Mouse (Mus musculus) megakaryocyte, embryonic 14.5 days (primary cell): ENCODE measurements around the gene Rnf39. TPM values are rescaled to one million over a fixed set of nuclear protein-coding genes. Genes with fewer than 3 reads are reported as not detected.
"Not testable (repeated sequence)": the region's sequence is repeated elsewhere in the genome, so short reads cannot be mapped to it uniquely, and the experiment has no call there.

Experiments
- H3K27me3 ChIP-seq: replicated peaks from 2 replicates; pipeline ENCODE3; 2012; ENCODE audit warnings: inconsistent platforms
- H3K36me3 ChIP-seq: replicated peaks from 2 replicates; pipeline ENCODE3; 2012; ENCODE audit warnings: low read length, inconsistent platforms, mixed read lengths
- H3K4me1 ChIP-seq: 2 replicates; pipeline ENCODE4 v1.6.1; 2012; ENCODE audit warnings: inconsistent platforms
- H3K4me3 ChIP-seq: replicated peaks from 2 replicates; pipeline ENCODE3; 2012; ENCODE audit warnings: moderate library complexity, mild to moderate bottlenecking, inconsistent platforms
- H3K9me3 ChIP-seq: 2 replicates; pipeline ENCODE4 v1.6.1; 2012; ENCODE audit warnings: inconsistent platforms
- FLI1 ChIP-seq: IDR thresholded peaks from 2 replicates; pipeline ENCODE4 v1.6.1; 2012; ENCODE audit warnings: low read length, inconsistent platforms, mixed read lengths
- GATA1 ChIP-seq: IDR thresholded peaks from 3 replicates; pipeline ENCODE4 v1.6.1; 2012; ENCODE audit warnings: mixed read lengths, low read length, inconsistent platforms, borderline replicate concordance
- polyA plus RNA-seq: library from polyadenylated mRNA; stranded (reverse); fragments of >175 nt; gene quantifications from 2 replicates; pipeline ENCODE4 v1.2.3, GENCODE M21; 2012; ENCODE audit warnings: low replicate concordance; ENCODE audit not compliant: insufficient read depth

The Rnf39 gene
- polyA plus RNA-seq, 1 experiment = not detected

- H3K4me3 ChIP-seq = peak overlapping the region; percentile 21
- no peak for TF ChIP-seq GATA1
- H3K9me3 ChIP-seq = no peaks in the 10 kb centered on the region
- H3K27me3 ChIP-seq = peaks cover 59% of the 10 kb centered on the region
- H3K36me3 ChIP-seq = no peaks in the 10 kb centered on the region
- peaks cover 34% of the 10 kb centered on the region for H3K4me1 ChIP-seq
These were observed 30.1 kb downstream of the Rnf39 start for GRCm38 (mm10) chr17:36972791-36973190.

- Histone ChIP-seq H3K36me3 (no peaks in the 10 kb centered on the region), H3K4me3 (no peak overlapping the region), H3K9me3 (no peaks in the 10 kb centered on the region), H3K4me1 (peaks cover 34% of the 10 kb centered on the region), H3K27me3 (peaks cover 62% of the 10 kb centered on the region)
- no peak for TF ChIP-seq FLI1
- TF ChIP-seq GATA1 = no peak
These were observed 30.6 kb downstream of the Rnf39 start for GRCm38 (mm10) chr17:36973271-36973787.

DNA sequence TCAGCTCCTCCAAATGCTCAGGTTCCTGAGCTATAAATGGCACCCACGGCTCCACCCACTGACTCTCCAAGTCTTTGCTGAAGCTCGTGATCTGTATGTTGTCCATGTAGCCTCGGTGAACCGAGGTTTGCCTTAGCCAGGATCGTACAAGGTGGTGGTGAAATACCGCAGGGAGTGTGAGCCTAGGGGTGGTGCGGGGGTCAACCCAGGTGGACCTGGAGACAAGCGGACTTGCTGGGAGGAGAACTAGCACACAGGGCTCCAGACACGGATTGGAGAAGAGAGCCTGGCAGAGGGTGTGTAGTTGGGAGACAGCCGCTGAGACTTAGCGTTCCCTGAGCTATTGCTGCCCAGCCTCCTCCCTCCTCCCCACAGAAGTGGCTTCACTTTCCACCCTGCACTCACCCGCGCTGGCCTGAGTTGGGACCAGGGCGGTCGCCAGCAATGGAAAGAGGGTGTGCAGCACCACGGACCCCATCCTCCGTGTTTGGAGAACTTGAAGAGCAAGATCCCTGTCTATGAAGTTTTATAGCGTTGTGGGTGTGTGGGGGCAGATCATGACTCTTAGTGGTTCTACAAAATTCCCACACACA, 38.6 kb downstream of the Rnf39 start, which contains the start of gene 2410137M14Rik:
Gene 2410137M14Rik, minus strand, starts transcription at position 17 of the 593 bp plus-strand sequence.
- H3K27me3 ChIP-seq = peaks cover 62% of the 10 kb centered on the region
- peak within 1 kb of the TSS; percentile 46 for H3K4me3 ChIP-seq
- no peaks in the 10 kb centered on the region for H3K36me3 ChIP-seq
- no peak for TF ChIP-seq FLI1
- TF ChIP-seq GATA1 = no peak
- no peaks in the 10 kb centered on the region for H3K9me3 ChIP-seq
- H3K4me1 ChIP-seq = peaks cover 18% of the 10 kb centered on the region

GRCm38 (mm10) chr17:36981845-36982244, 39.1 kb downstream of the Rnf39 start:
- Histone ChIP-seq H3K9me3 (no peaks in the 10 kb centered on the region), H3K4me1 (peaks cover 18% of the 10 kb centered on the region), H3K27me3 (peaks cover 65% of the 10 kb centered on the region), H3K36me3 (no peaks in the 10 kb centered on the region), H3K4me3 (no peak overlapping the region)
- TF ChIP-seq FLI1 (no peak), GATA1 (no peak)

GRCm38 (mm10) chr17:36982253-36983155, 39.8 kb downstream of the Rnf39 start:
- H3K9me3 ChIP-seq = no peaks in the 10 kb centered on the region
- peaks cover 21% of the 10 kb centered on the region for H3K4me1 ChIP-seq
- H3K27me3 ChIP-seq = peaks cover 62% of the 10 kb centered on the region
- no peak for TF ChIP-seq GATA1
- no peak for TF ChIP-seq FLI1
- no peaks in the 10 kb centered on the region for H3K36me3 ChIP-seq
- H3K4me3 ChIP-seq = no peak overlapping the region

- Histone ChIP-seq H3K27me3 (peaks cover 27% of the 10 kb centered on the region), H3K36me3 (no peaks in the 10 kb centered on the region), H3K4me1 (peaks cover 36% of the 10 kb centered on the region), H3K4me3 (peak overlapping the region; percentile 24), H3K9me3 (no peaks in the 10 kb centered on the region; the same call in 1 of the 2 replicates)
- TF ChIP-seq GATA1 (no peak), FLI1 (no peak)
These were observed 45.8 kb downstream of the Rnf39 start for GRCm38 (mm10) chr17:36988475-36988874.

- H3K9me3 ChIP-seq = no peaks in the 10 kb centered on the region; the same call in 1 of the 2 replicates
- peak within 1 kb of the TSS; percentile 24 for H3K4me3 ChIP-seq
- H3K36me3 ChIP-seq = no peaks in the 10 kb centered on the region
- H3K4me1 ChIP-seq = peaks cover 43% of the 10 kb centered on the region
- peaks cover 27% of the 10 kb centered on the region for H3K27me3 ChIP-seq
- TF ChIP-seq FLI1 = no peak
- no peak for TF ChIP-seq GATA1
These were observed 46.7 kb downstream of the Rnf39 start, which contains the start of gene H2-M5 for GRCm38 (mm10) chr17:36989437-36989836. TSS of gene H2-M5 (minus strand) at chr17:36989537.

- H3K4me1 ChIP-seq = peaks cover 47% of the 10 kb centered on the region
- not testable (repeated sequence) for H3K36me3 ChIP-seq, H3K9me3 ChIP-seq, H3K4me3 ChIP-seq
- H3K27me3 ChIP-seq = peaks cover 23% of the 10 kb centered on the region
These were observed 47.9 kb downstream of the Rnf39 start for GRCm38 (mm10) chr17:36990630-36991029.

DNA sequence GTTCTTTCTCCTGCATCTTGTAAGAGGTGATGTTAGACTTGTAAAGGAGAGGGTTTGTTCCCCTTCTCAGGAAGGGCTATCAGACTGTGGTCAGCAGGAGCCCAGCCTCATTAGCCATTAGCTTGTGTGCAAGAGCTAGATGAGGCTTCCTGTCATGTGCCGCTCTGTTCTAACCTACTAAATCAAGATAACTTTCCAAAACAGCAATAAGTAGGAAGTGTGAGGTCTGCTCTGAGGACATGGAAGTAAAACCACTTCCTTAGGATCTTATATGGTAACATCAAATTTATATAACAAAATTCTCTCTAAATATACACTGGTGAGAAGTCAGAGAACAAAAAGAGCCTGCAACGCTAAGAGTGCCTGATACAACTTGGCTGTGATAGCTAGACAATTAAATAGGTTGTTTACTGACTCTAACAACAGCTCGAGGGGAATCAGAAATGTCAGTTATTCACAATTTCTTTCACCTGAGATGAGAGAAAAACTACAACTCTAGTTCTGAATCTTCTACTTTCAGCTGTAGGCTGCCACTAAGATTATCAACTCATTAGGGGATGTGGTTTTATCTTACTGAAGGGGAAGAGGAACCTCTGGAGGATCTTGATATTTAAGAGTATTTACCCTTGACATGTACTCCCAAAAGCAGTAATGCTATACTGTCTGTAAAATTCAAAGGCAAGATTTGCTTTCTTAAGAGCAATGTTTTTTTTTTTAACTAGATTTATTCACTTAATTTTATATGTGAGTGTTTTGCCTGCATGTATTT, 49.8 kb downstream of the Rnf39 start:
- peaks cover 17% of the 10 kb centered on the region for H3K27me3 ChIP-seq
- TF ChIP-seq FLI1 (no peak), GATA1 (no peak)
- no peaks in the 10 kb centered on the region for H3K36me3 ChIP-seq
- H3K4me3 ChIP-seq = peak overlapping the region; percentile 81
- no peaks in the 10 kb centered on the region; the same call in 1 of the 2 replicates for H3K9me3 ChIP-seq
- peaks cover 50% of the 10 kb centered on the region for H3K4me1 ChIP-seq
